Comparison of ENCODE assay signal across 8 mouse cellular contexts in the genomic region with DNA sequence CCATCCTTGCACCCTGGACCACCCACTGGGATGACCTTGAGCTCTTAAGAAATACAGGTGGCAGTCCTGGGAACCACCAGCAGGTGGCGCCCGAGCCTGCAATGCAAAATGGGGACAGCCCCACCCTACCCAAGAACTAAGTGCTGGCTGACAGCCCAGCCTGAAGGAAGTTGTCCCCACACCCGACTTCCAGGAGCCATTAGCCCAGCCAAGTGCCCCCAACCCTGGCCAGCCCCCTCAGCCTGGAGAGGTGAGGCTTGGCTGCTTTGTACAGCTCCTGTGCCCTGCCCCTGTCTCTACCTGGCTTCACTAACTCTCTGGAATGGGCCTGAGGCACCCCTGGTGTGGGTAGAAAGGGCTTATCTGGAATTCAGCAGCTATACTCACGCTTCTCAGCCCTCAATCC. TPM values are rescaled to one million over a fixed set of nuclear protein-coding genes. Genes with fewer than 3 reads are reported as not detected.
DNase-seq lines count a peak whose midpoint lies in the region; ATAC-seq and TF ChIP-seq lines count a peak whose summit lies in the region.

No protein-coding gene starts in this region.

- peak; percentile 86 to 90 for DNase-seq in CD8-positive naive resting alpha-beta T cell, adult 2 months (ENCODE audit: low read depth in 2 of 2, low spot score in 2 of 2)
- DNase-seq in c-Kit-positive CD71-negative TER-119-negative erythroid progenitor cells, embryonic 14.5 days (ENCODE audit: low read depth) = peak; percentile 78
- peak; percentile 91 for DNase-seq in forebrain, embryonic 11.5 days (ENCODE audit: low spot score)
- peak; percentile 93 to 97 for DNase-seq in kidney, postnatal 36 days

- no peak overlapping the region for H3K9ac ChIP-seq in forebrain, embryonic 11.5 days (ENCODE audit: low read length)
- peak overlapping the region; percentile 57 for H3K9ac ChIP-seq in heart, embryonic 16.5 days (ENCODE audit: low read length)
- no peak overlapping the region for H3K9ac ChIP-seq in liver, embryonic 15.5 days
- H3K9ac ChIP-seq in neural tube, embryonic 13.5 days = no peak overlapping the region

- no peak for TF ChIP-seq POLR2A in testis, adult 2 months (IDR thresholded peaks at IDR 0.05; ENCODE audit: control insufficient read depth, low read depth, low read length)

- no peak overlapping the region for H3K4me3 ChIP-seq in forebrain, embryonic 11.5 days (ENCODE audit: low read depth, low read length)
- H3K4me3 ChIP-seq in heart, embryonic 16.5 days (ENCODE audit: low read length) = no peak overlapping the region
- no peak overlapping the region for H3K4me3 ChIP-seq in liver, embryonic 15.5 days (replicated peaks)
- H3K4me3 ChIP-seq in neural tube, embryonic 13.5 days = no peak overlapping the region
- no peak overlapping the region for H3K4me3 ChIP-seq in testis, adult 2 months (ENCODE audit: control insufficient read depth, low read depth, low read length)

- 7% methylated on average over 4 of the region's 4 CpGs for WGBS in forebrain, embryonic 11.5 days
- WGBS in heart, embryonic 16.5 days = 2% methylated on average over 4 of the region's 4 CpGs
- 3% methylated on average over 4 of the region's 4 CpGs for WGBS in liver, embryonic 15.5 days (ENCODE audit: insufficient replicate concordance)
- WGBS in neural tube, embryonic 13.5 days = 18% methylated on average over 4 of the region's 4 CpGs

- H3K9me3 ChIP-seq in forebrain, embryonic 11.5 days (ENCODE audit: control insufficient read depth, low read length) = no peaks in the 10 kb centered on the region
- H3K9me3 ChIP-seq in heart, embryonic 16.5 days (replicated peaks; ENCODE audit: control insufficient read depth, low read length) = no peaks in the 10 kb centered on the region
- H3K9me3 ChIP-seq in liver, embryonic 15.5 days (replicated peaks) = no peaks in the 10 kb centered on the region
- no peaks in the 10 kb centered on the region for H3K9me3 ChIP-seq in neural tube, embryonic 13.5 days

- H3K27me3 ChIP-seq in forebrain, embryonic 11.5 days (ENCODE audit: control insufficient read depth, insufficient read depth, low read length) = no peaks in the 10 kb centered on the region; the same call in 1 of the 2 replicates
- no peaks in the 10 kb centered on the region for H3K27me3 ChIP-seq in heart, embryonic 16.5 days (ENCODE audit: control insufficient read depth, insufficient read depth, low read length)
- H3K27me3 ChIP-seq in liver, embryonic 15.5 days = peaks cover 7% of the 10 kb centered on the region
- H3K27me3 ChIP-seq in neural tube, embryonic 13.5 days = peaks cover 7% of the 10 kb centered on the region
- no peaks in the 10 kb centered on the region for H3K27me3 ChIP-seq in testis, adult 2 months (ENCODE audit: control insufficient read depth, insufficient read depth, low read length)

- H3K4me1 ChIP-seq in forebrain, embryonic 11.5 days (replicated peaks; ENCODE audit: control insufficient read depth, insufficient read depth, low read length) = peaks cover 15% of the 10 kb centered on the region
- H3K4me1 ChIP-seq in heart, embryonic 16.5 days (ENCODE audit: control insufficient read depth, insufficient read depth, low read length) = peaks cover 38% of the 10 kb centered on the region
- peaks cover 49% of the 10 kb centered on the region for H3K4me1 ChIP-seq in liver, embryonic 15.5 days (replicated peaks)
- H3K4me1 ChIP-seq in neural tube, embryonic 13.5 days (replicated peaks) = peaks cover 54% of the 10 kb centered on the region
- H3K4me1 ChIP-seq in testis, adult 2 months (ENCODE audit: control insufficient read depth, insufficient read depth, low read length) = peaks cover 17% of the 10 kb centered on the region

- ATAC-seq in forebrain, embryonic 11.5 days (replicated peaks; ENCODE audit: low FRiP score) = peak; percentile 35; the same call in 1 of the 2 replicates
- peak; percentile 50 for ATAC-seq in heart, embryonic 16.5 days (replicated peaks; ENCODE audit: extremely low read depth, insufficient read depth, low FRiP score)
- peak; percentile 51 for ATAC-seq in liver, embryonic 15.5 days (ENCODE audit: insufficient read depth)
- ATAC-seq in neural tube, embryonic 13.5 days (ENCODE audit: low read depth) = peak; percentile 40

- TF ChIP-seq CTCF in testis, adult 2 months (IDR thresholded peaks at IDR 0.05; ENCODE audit: control insufficient read depth, insufficient read depth, insufficient replicate concordance, low read depth, low read length) = peak; percentile 88

- H3K36me3 ChIP-seq in forebrain, embryonic 11.5 days (ENCODE audit: control insufficient read depth, insufficient read depth, low read length) = no peaks in the 10 kb centered on the region
- peaks cover 7% of the 10 kb centered on the region; the same call in 1 of the 2 replicates for H3K36me3 ChIP-seq in heart, embryonic 16.5 days (ENCODE audit: control insufficient read depth, insufficient read depth)
- 0 out of 2 replicates have a peak, but pooled peaks cover 4% of the 10 kb centered on the region for H3K36me3 ChIP-seq in liver, embryonic 15.5 days (replicated peaks)
- H3K36me3 ChIP-seq in neural tube, embryonic 13.5 days = peaks cover 20% of the 10 kb centered on the region; the same call in 1 of the 2 replicates
- no peaks in the 10 kb centered on the region for H3K36me3 ChIP-seq in testis, adult 2 months (ENCODE audit: control insufficient read depth, insufficient read depth, low read length)

- no peak overlapping the region for H3K4me2 ChIP-seq in forebrain, embryonic 11.5 days (ENCODE audit: low read depth, low read length, severe bottlenecking)
- H3K4me2 ChIP-seq in heart, embryonic 16.5 days (ENCODE audit: low read depth, low read length) = peak overlapping the region; percentile 29; the same call in 1 of the 2 replicates
- no peak overlapping the region; the same call in 1 of the 2 replicates for H3K4me2 ChIP-seq in liver, embryonic 15.5 days
- H3K4me2 ChIP-seq in neural tube, embryonic 13.5 days = no peak overlapping the region

- no peak overlapping the region for H3K27ac ChIP-seq in forebrain, embryonic 11.5 days (ENCODE audit: low read depth, low read length)
- peak overlapping the region; percentile 28; the same call in 1 of the 2 replicates for H3K27ac ChIP-seq in heart, embryonic 16.5 days (ENCODE audit: low read length)
- 0 out of 2 replicates have a peak overlapping the region, but pooled peaks have one; percentile 1 for H3K27ac ChIP-seq in liver, embryonic 15.5 days (replicated peaks)
- no peak overlapping the region for H3K27ac ChIP-seq in neural tube, embryonic 13.5 days (replicated peaks)
- H3K27ac ChIP-seq in testis, adult 2 months (ENCODE audit: control insufficient read depth, insufficient read depth, low read depth, low read length) = no peak overlapping the region

RNA-seq across cellular contexts. Expression of gene Ptger1, which starts 4.1 kb away (rescaled TPM):
- 0.47 and 0.60 TPM in 2 replicates for polyA plus RNA-seq in forebrain, embryonic 11.5 days (2014; fragmentation: Nextera tagmentation; extraction: Ambion mirVana)
- 0.43 and 0.69 TPM in 2 replicates for polyA plus RNA-seq in heart, embryonic 16.5 days (2015; fragmentation: Nextera tagmentation; extraction: Ambion mirVana)
- polyA plus RNA-seq in liver, embryonic 15.5 days (2015; fragmentation: Nextera tagmentation; extraction: Ambion mirVana) = 0.36 and 0.48 TPM in 2 replicates
- 0.46 and 0.50 TPM in 2 replicates for polyA plus RNA-seq in neural tube, embryonic 13.5 days (2015; fragmentation: Nextera tagmentation; extraction: Ambion mirVana)
- 0.51 and 0.59 TPM in 2 replicates for polyA plus RNA-seq in testis, adult 2 months (2012; rRNA removed)

RNA-seq across cellular contexts. Expression of gene Gipc1, which starts 9.9 kb away (rescaled TPM):
- polyA plus RNA-seq in forebrain, embryonic 11.5 days (2014; fragmentation: Nextera tagmentation; extraction: Ambion mirVana) = 217 and 231 TPM in 2 replicates
- 135 and 146 TPM in 2 replicates for polyA plus RNA-seq in heart, embryonic 16.5 days (2015; fragmentation: Nextera tagmentation; extraction: Ambion mirVana)
- polyA plus RNA-seq in liver, embryonic 15.5 days (2015; fragmentation: Nextera tagmentation; extraction: Ambion mirVana) = 49.8 and 50.8 TPM in 2 replicates
- polyA plus RNA-seq in neural tube, embryonic 13.5 days (2015; fragmentation: Nextera tagmentation; extraction: Ambion mirVana) = 149 and 151 TPM in 2 replicates
- polyA plus RNA-seq in testis, adult 2 months (2012; rRNA removed) = 12.1 and 12.2 TPM in 2 replicates

RNA-seq across cellular contexts. Expression of gene Pkn1, which starts 36.6 kb away (rescaled TPM):
- polyA plus RNA-seq in forebrain, embryonic 11.5 days (2014; fragmentation: Nextera tagmentation; extraction: Ambion mirVana) = 28.3 and 31.6 TPM in 2 replicates
- 17.5 and 20.2 TPM in 2 replicates for polyA plus RNA-seq in heart, embryonic 16.5 days (2015; fragmentation: Nextera tagmentation; extraction: Ambion mirVana)
- 11.3 and 12.8 TPM in 2 replicates for polyA plus RNA-seq in liver, embryonic 15.5 days (2015; fragmentation: Nextera tagmentation; extraction: Ambion mirVana)
- 21.3 and 25.5 TPM in 2 replicates for polyA plus RNA-seq in neural tube, embryonic 13.5 days (2015; fragmentation: Nextera tagmentation; extraction: Ambion mirVana)
- polyA plus RNA-seq in testis, adult 2 months (2012; rRNA removed) = 13.3 and 16.6 TPM in 2 replicates

RNA-seq across cellular contexts. Expression of gene Ddx39, which starts 52.6 kb away (rescaled TPM):
- 251 and 267 TPM in 2 replicates for polyA plus RNA-seq in forebrain, embryonic 11.5 days (2014; fragmentation: Nextera tagmentation; extraction: Ambion mirVana)
- polyA plus RNA-seq in heart, embryonic 16.5 days (2015; fragmentation: Nextera tagmentation; extraction: Ambion mirVana) = 141 and 147 TPM in 2 replicates
- polyA plus RNA-seq in liver, embryonic 15.5 days (2015; fragmentation: Nextera tagmentation; extraction: Ambion mirVana) = 184 and 189 TPM in 2 replicates
- polyA plus RNA-seq in neural tube, embryonic 13.5 days (2015; fragmentation: Nextera tagmentation; extraction: Ambion mirVana) = 101 and 105 TPM in 2 replicates
- polyA plus RNA-seq in testis, adult 2 months (2012; rRNA removed) = 101 and 105 TPM in 2 replicates

RNA-seq across cellular contexts. Expression of gene Dnajb1, which starts 54.4 kb away (rescaled TPM):
- 73.8 and 78.5 TPM in 2 replicates for polyA plus RNA-seq in forebrain, embryonic 11.5 days (2014; fragmentation: Nextera tagmentation; extraction: Ambion mirVana)
- polyA plus RNA-seq in heart, embryonic 16.5 days (2015; fragmentation: Nextera tagmentation; extraction: Ambion mirVana) = 47.8 and 49.3 TPM in 2 replicates
- 52.7 and 56.0 TPM in 2 replicates for polyA plus RNA-seq in liver, embryonic 15.5 days (2015; fragmentation: Nextera tagmentation; extraction: Ambion mirVana)
- polyA plus RNA-seq in neural tube, embryonic 13.5 days (2015; fragmentation: Nextera tagmentation; extraction: Ambion mirVana) = 54.3 and 54.4 TPM in 2 replicates
- 203 and 207 TPM in 2 replicates for polyA plus RNA-seq in testis, adult 2 months (2012; rRNA removed)

Comparison
In these comparisons a context has a peak if more than half of its experiments do, and no peak if none do; other contexts are left out.
1. H3K27ac ChIP-seq: peak in heart, embryonic 16.5 days (single experiment) and liver, embryonic 15.5 days (single experiment); none in forebrain, embryonic 11.5 days (single experiment), neural tube, embryonic 13.5 days (single experiment) and testis, adult 2 months (single experiment).
2. Peak in every context shown above with its lines, with median percentiles within 50 percentile points of each other: DNase-seq and ATAC-seq.